Mouse (Mus musculus): ENCODE results near the gene Tspoap1. TPM values are rescaled to one million over a fixed set of nuclear protein-coding genes. Genes with fewer than 3 reads are reported as not detected.

Tspoap1 gene
- polyA plus RNA-seq, 1 experiment from 2014 or later = 2.5 TPM

- WGBS = 2% methylated on average over 31 of the region's 31 CpGs
- peak overlapping the region; percentile 87 for H3K4me2 ChIP-seq (ENCODE audit: low read length)
- DNase-seq (ENCODE audit: low spot score) = peak; percentile 86
- peak overlapping the region; percentile 87 for H3K27ac ChIP-seq (ENCODE audit: low read depth)
- H3K4me3 ChIP-seq (ENCODE audit: low read depth, low read length) = peak overlapping the region; percentile 94
- H3K9me3 ChIP-seq (ENCODE audit: control insufficient read depth, low read length) = no peaks in the 10 kb centered on the region
- H3K4me1 ChIP-seq (replicated peaks; ENCODE audit: control insufficient read depth, insufficient read depth, low read length) = peaks cover 9% of the 10 kb centered on the region
- ATAC-seq (replicated peaks; ENCODE audit: low FRiP score, low TSS enrichment, low read depth) = peak; percentile 55
- peaks cover 27% of the 10 kb centered on the region for H3K36me3 ChIP-seq (ENCODE audit: control insufficient read depth, insufficient read depth, low read length)
- no peaks in the 10 kb centered on the region for H3K27me3 ChIP-seq (replicated peaks; ENCODE audit: control insufficient read depth, insufficient read depth, low read length)
- H3K9ac ChIP-seq (ENCODE audit: low read length) = peak overlapping the region; percentile 70
Observed at GRCm38 (mm10) chr11:87736647-87737134, 23.6 kb upstream of the Tspoap1 start.

GRCm38 (mm10) chr11:87737175-87737740 lies 23.1 kb upstream of the Tspoap1 start, which contains the start of gene Supt4a:
TSS of gene Supt4a (plus strand) at chr11:87737552.
- no peaks in the 10 kb centered on the region for H3K9me3 ChIP-seq (ENCODE audit: control insufficient read depth, low read length)
- H3K4me3 ChIP-seq (ENCODE audit: low read depth, low read length) = peak within 1 kb of the TSS; percentile 94
- under 1% methylated on average over 57 of the region's 57 CpGs for WGBS

GRCm38 (mm10) chr11:87743691-87744090 lies 16.6 kb upstream of the Tspoap1 start:
- H3K4me2 ChIP-seq (ENCODE audit: low read length) = no peak overlapping the region
- 91% methylated on average over 3 of the region's 3 CpGs for WGBS
- H3K4me3 ChIP-seq (ENCODE audit: low read depth, low read length) = no peak overlapping the region
- H3K4me1 ChIP-seq (replicated peaks; ENCODE audit: control insufficient read depth, insufficient read depth, low read length) = no peaks in the 10 kb centered on the region
- H3K27ac ChIP-seq (ENCODE audit: low read depth) = no peak overlapping the region
- no peaks in the 10 kb centered on the region for H3K9me3 ChIP-seq (ENCODE audit: control insufficient read depth, low read length)
- H3K9ac ChIP-seq (ENCODE audit: low read length) = no peak overlapping the region
- H3K27me3 ChIP-seq (replicated peaks; ENCODE audit: control insufficient read depth, insufficient read depth, low read length) = no peaks in the 10 kb centered on the region
- DNase-seq (ENCODE audit: low spot score) (no peak), ATAC-seq (replicated peaks; ENCODE audit: low FRiP score, low TSS enrichment, low read depth) (no peak)
- peaks cover 58% of the 10 kb centered on the region for H3K36me3 ChIP-seq (ENCODE audit: control insufficient read depth, insufficient read depth, low read length)

More at GRCm38 (mm10) chr11:87737175-87737740, 23.1 kb upstream of the Tspoap1 start, which contains the start of gene Supt4a:
- H3K4me1 ChIP-seq (replicated peaks; ENCODE audit: control insufficient read depth, insufficient read depth, low read length) = peaks cover 9% of the 10 kb centered on the region
- ATAC-seq (replicated peaks; ENCODE audit: low FRiP score, low TSS enrichment, low read depth) (peak; percentile 93), DNase-seq (ENCODE audit: low spot score) (peak; percentile 97)
- H3K36me3 ChIP-seq (ENCODE audit: control insufficient read depth, insufficient read depth, low read length) = peaks cover 29% of the 10 kb centered on the region
- peak within 1 kb of the TSS; percentile 86 for H3K9ac ChIP-seq (ENCODE audit: low read length)
- H3K27me3 ChIP-seq (replicated peaks; ENCODE audit: control insufficient read depth, insufficient read depth, low read length) = no peaks in the 10 kb centered on the region
- peak within 1 kb of the TSS; percentile 87 for H3K27ac ChIP-seq (ENCODE audit: low read depth)
- peak within 1 kb of the TSS; percentile 92 for H3K4me2 ChIP-seq (ENCODE audit: low read length)

- Histone ChIP-seq H3K27me3 (replicated peaks; ENCODE audit: control insufficient read depth, insufficient read depth, low read length) (no peaks in the 10 kb centered on the region), H3K9ac (ENCODE audit: low read length) (no peak overlapping the region), H3K4me2 (ENCODE audit: low read length) (no peak overlapping the region), H3K36me3 (ENCODE audit: control insufficient read depth, insufficient read depth, low read length) (peaks cover 51% of the 10 kb centered on the region), H3K27ac (ENCODE audit: low read depth) (no peak overlapping the region), H3K4me3 (ENCODE audit: low read depth, low read length) (no peak overlapping the region), H3K9me3 (ENCODE audit: control insufficient read depth, low read length) (no peaks in the 10 kb centered on the region), H3K4me1 (replicated peaks; ENCODE audit: control insufficient read depth, insufficient read depth, low read length) (0 out of 2 replicates have a peak, but pooled peaks cover 4% of the 10 kb centered on the region)
- 81% methylated on average over 4 of the region's 4 CpGs for WGBS
- ATAC-seq (replicated peaks; ENCODE audit: low FRiP score, low TSS enrichment, low read depth) (no peak), DNase-seq (ENCODE audit: low spot score) (no peak)
Observed at GRCm38 (mm10) chr11:87744964-87745363, 15.4 kb upstream of the Tspoap1 start.

GRCm38 (mm10) chr11:87745632-87746555 lies 14.4 kb upstream of the Tspoap1 start:
- Histone ChIP-seq H3K4me2 (ENCODE audit: low read length) (no peak overlapping the region), H3K36me3 (ENCODE audit: control insufficient read depth, insufficient read depth, low read length) (peaks cover 42% of the 10 kb centered on the region), H3K4me3 (ENCODE audit: low read depth, low read length) (no peak overlapping the region), H3K27ac (ENCODE audit: low read depth) (no peak overlapping the region), H3K27me3 (replicated peaks; ENCODE audit: control insufficient read depth, insufficient read depth, low read length) (no peaks in the 10 kb centered on the region), H3K4me1 (replicated peaks; ENCODE audit: control insufficient read depth, insufficient read depth, low read length) (0 out of 2 replicates have a peak, but pooled peaks cover 4% of the 10 kb centered on the region), H3K9me3 (ENCODE audit: control insufficient read depth, low read length) (no peaks in the 10 kb centered on the region), H3K9ac (ENCODE audit: low read length) (no peak overlapping the region)
- WGBS = 75% methylated on average over 9 of the region's 9 CpGs
- DNase-seq (ENCODE audit: low spot score) = no peak
- no peak for ATAC-seq (replicated peaks; ENCODE audit: low FRiP score, low TSS enrichment, low read depth)

GRCm38 (mm10) chr11:87747312-87747711 lies 13.0 kb upstream of the Tspoap1 start:
- no peaks in the 10 kb centered on the region for H3K27me3 ChIP-seq (replicated peaks; ENCODE audit: control insufficient read depth, insufficient read depth, low read length)
- no peak overlapping the region for H3K27ac ChIP-seq (ENCODE audit: low read depth)
- no peaks in the 10 kb centered on the region for H3K9me3 ChIP-seq (ENCODE audit: control insufficient read depth, low read length)
- H3K36me3 ChIP-seq (ENCODE audit: control insufficient read depth, insufficient read depth, low read length) = peaks cover 28% of the 10 kb centered on the region
- H3K9ac ChIP-seq (ENCODE audit: low read length) = no peak overlapping the region
- no peak for DNase-seq (ENCODE audit: low spot score)
- 0 out of 2 replicates have a peak, but pooled peaks cover 4% of the 10 kb centered on the region for H3K4me1 ChIP-seq (replicated peaks; ENCODE audit: control insufficient read depth, insufficient read depth, low read length)
- no peak overlapping the region for H3K4me3 ChIP-seq (ENCODE audit: low read depth, low read length)
- ATAC-seq (replicated peaks; ENCODE audit: low FRiP score, low TSS enrichment, low read depth) = no peak
- no peak overlapping the region for H3K4me2 ChIP-seq (ENCODE audit: low read length)
- 95% methylated on average over 5 of the region's 5 CpGs for WGBS

- Histone ChIP-seq H3K36me3 (ENCODE audit: control insufficient read depth, insufficient read depth, low read length) (peaks cover 24% of the 10 kb centered on the region), H3K9me3 (ENCODE audit: control insufficient read depth, low read length) (no peaks in the 10 kb centered on the region), H3K27me3 (replicated peaks; ENCODE audit: control insufficient read depth, insufficient read depth, low read length) (no peaks in the 10 kb centered on the region), H3K9ac (ENCODE audit: low read length) (no peak overlapping the region), H3K4me1 (replicated peaks; ENCODE audit: control insufficient read depth, insufficient read depth, low read length) (0 out of 2 replicates have a peak, but pooled peaks cover 4% of the 10 kb centered on the region), H3K4me3 (ENCODE audit: low read depth, low read length) (no peak overlapping the region), H3K4me2 (ENCODE audit: low read length) (no peak overlapping the region), H3K27ac (ENCODE audit: low read depth) (no peak overlapping the region)
- no peak for DNase-seq (ENCODE audit: low spot score)
- WGBS = 88% methylated on average over 7 of the region's 7 CpGs
- ATAC-seq (replicated peaks; ENCODE audit: low FRiP score, low TSS enrichment, low read depth) = no peak
Observed at GRCm38 (mm10) chr11:87747716-87748115, 12.6 kb upstream of the Tspoap1 start.

- H3K36me3 ChIP-seq (ENCODE audit: control insufficient read depth, insufficient read depth, low read length) = peaks cover 18% of the 10 kb centered on the region
- no peaks in the 10 kb centered on the region for H3K27me3 ChIP-seq (replicated peaks; ENCODE audit: control insufficient read depth, insufficient read depth, low read length)
- H3K9me3 ChIP-seq (ENCODE audit: control insufficient read depth, low read length) = no peaks in the 10 kb centered on the region
- H3K4me3 ChIP-seq (ENCODE audit: low read depth, low read length) = no peak overlapping the region
- H3K9ac ChIP-seq (ENCODE audit: low read length) = no peak overlapping the region
- H3K4me1 ChIP-seq (replicated peaks; ENCODE audit: control insufficient read depth, insufficient read depth, low read length) = 0 out of 2 replicates have a peak, but pooled peaks cover 4% of the 10 kb centered on the region
- no peak overlapping the region for H3K27ac ChIP-seq (ENCODE audit: low read depth)
- H3K4me2 ChIP-seq (ENCODE audit: low read length) = peak overlapping the region; percentile 31
- ATAC-seq (replicated peaks; ENCODE audit: low FRiP score, low TSS enrichment, low read depth) (no peak), DNase-seq (ENCODE audit: low spot score) (no peak)
- WGBS = 32% methylated on average over 19 of the region's 19 CpGs
Observed at GRCm38 (mm10) chr11:87748132-87749119, 11.9 kb upstream of the Tspoap1 start.
